Comparison of ENCODE assay signal across 24 mouse cellular contexts in genomic region chr3:138941604-138942003, GRCm38 (mm10).
DNase-seq lines count a peak whose midpoint lies in the region; ATAC-seq and TF ChIP-seq lines count a peak whose summit lies in the region.
"Had no signal": no experiment of that assay in that cellular context is flagged by ENCODE, and none has a peak within 500 bp of the region (broad histone marks: within the 10 kb centered on the region; RNA-seq: fewer than 3 reads in every experiment).

No protein-coding gene starts in this region.

- no peaks in the 10 kb centered on the region for H3K4me1 ChIP-seq in limb, embryonic 14.5 days (ENCODE audit: control insufficient read depth, insufficient read depth, low read length)
- no peaks in the 10 kb centered on the region for H3K4me1 ChIP-seq in limb, embryonic 10.5 days
- H3K4me1 ChIP-seq: embryonic facial prominence, embryonic 15.5 days; heart, embryonic 12.5 days; hindbrain, embryonic 15.5 days; kidney, embryonic 15.5 days; limb, embryonic 15.5 days had no signal

- H3K27me3 ChIP-seq in limb, embryonic 14.5 days (ENCODE audit: control insufficient read depth, insufficient read depth, low read length): no peaks in the 10 kb centered on the region
- no peaks in the 10 kb centered on the region for H3K27me3 ChIP-seq in limb, embryonic 10.5 days (ENCODE audit: low read depth, poor library complexity, severe bottlenecking)
- H3K27me3 ChIP-seq: embryonic facial prominence, embryonic 15.5 days; heart, embryonic 12.5 days; hindbrain, embryonic 15.5 days; kidney, embryonic 15.5 days; limb, embryonic 15.5 days had no signal

- no peak overlapping the region for H3K27ac ChIP-seq in limb, embryonic 14.5 days (replicated peaks; ENCODE audit: low read depth, low read length)
- no peak overlapping the region for H3K27ac ChIP-seq in limb, embryonic 10.5 days
- H3K27ac ChIP-seq: embryonic facial prominence, embryonic 15.5 days; hindbrain, embryonic 15.5 days; kidney, embryonic 15.5 days; limb, embryonic 15.5 days; liver, embryonic 14.5 days had no signal

- peaks cover 54% of the 10 kb centered on the region for H3K36me3 ChIP-seq in limb, embryonic 14.5 days (ENCODE audit: control insufficient read depth, insufficient read depth, low read length)
- H3K36me3 ChIP-seq in limb, embryonic 10.5 days: peaks cover 69% of the 10 kb centered on the region

- no peaks in the 10 kb centered on the region for H3K9me3 ChIP-seq in limb, embryonic 14.5 days (ENCODE audit: control insufficient read depth, low read length)
- H3K9me3 ChIP-seq in limb, embryonic 10.5 days (replicated peaks): no peaks in the 10 kb centered on the region
- H3K9me3 ChIP-seq: embryonic facial prominence, embryonic 15.5 days; hindbrain, embryonic 15.5 days; kidney, embryonic 15.5 days; limb, embryonic 15.5 days had no signal

- no peak for TF ChIP-seq POLR2A in limb, embryonic 14.5 days (IDR thresholded peaks at IDR 0.05; ENCODE audit: borderline replicate concordance, extremely low read depth, insufficient read depth, insufficient read length)

- 57% methylated on average over 9 of the region's 9 CpGs for WGBS in limb, embryonic 14.5 days
- WGBS in limb, embryonic 10.5 days: 81% methylated on average over 9 of the region's 9 CpGs

- ATAC-seq in limb, embryonic 14.5 days (ENCODE audit: low FRiP score, low read depth): peak; percentile 68
- ATAC-seq in erythroblast, adult 5-6 weeks (replicated peaks; ENCODE audit: low FRiP score, poor library complexity, severe bottlenecking): no peak
- ATAC-seq: intestine, embryonic 16.5 days had no signal

- peak; percentile 34 for DNase-seq in embryo, embryonic 11 days
- DNase-seq in embryo, embryonic 9.5 days (ENCODE audit: extremely low spot score): no peak
- peak; percentile 28 for DNase-seq in limb, embryonic 14.5 days (ENCODE audit: low spot score)
- DNase-seq in limb, embryonic 10.5 days (ENCODE audit: low spot score): no peak
- DNase-seq in retina, postnatal 1 day: peak; percentile 10
- no peak for DNase-seq in retina, embryonic 14.5 days (ENCODE audit: low spot score)
- DNase-seq: adrenal gland, postnatal 14 days; cerebellum, adult 8-10 months; cerebellum, postnatal 36 days; gastrocnemius, postnatal 25 days; heart, adult 18-20 months; heart, postnatal 10 days; kidney, postnatal 4 days; lung, embryonic 14.5 days; thymus, adult 18-20 months; thymus, postnatal 36 days had no signal

- no peak overlapping the region for H3K9ac ChIP-seq in limb, embryonic 14.5 days (ENCODE audit: low read depth, low read length, severe bottlenecking)
- H3K9ac ChIP-seq: embryonic facial prominence, embryonic 15.5 days; heart, embryonic 12.5 days; hindbrain, embryonic 15.5 days; kidney, embryonic 15.5 days; limb, embryonic 15.5 days; liver, embryonic 14.5 days; lung, embryonic 14.5 days had no signal

- H3K4me2 ChIP-seq in limb, embryonic 14.5 days (replicated peaks; ENCODE audit: low read depth, low read length, severe bottlenecking): no peak overlapping the region
- H3K4me2 ChIP-seq: embryonic facial prominence, embryonic 15.5 days; heart, embryonic 12.5 days; hindbrain, embryonic 15.5 days; kidney, embryonic 15.5 days; limb, embryonic 15.5 days; lung, embryonic 14.5 days had no signal

- H3K4me3 ChIP-seq in limb, embryonic 14.5 days (replicated peaks; ENCODE audit: low read length): no peak overlapping the region
- H3K4me3 ChIP-seq in limb, embryonic 10.5 days: no peak overlapping the region
- H3K4me3 ChIP-seq: embryonic facial prominence, embryonic 15.5 days; heart, embryonic 12.5 days; hindbrain, embryonic 15.5 days; kidney, embryonic 15.5 days; limb, embryonic 15.5 days had no signal

Comparison
In these comparisons a context has a peak if more than half of its experiments do, and no peak if none do; other contexts are left out.
1. DNase-seq: peak in embryo, embryonic 11 days (single experiment), limb, embryonic 14.5 days (single experiment) and retina, postnatal 1 day (single experiment); none in embryo, embryonic 9.5 days (single experiment), limb, embryonic 10.5 days (single experiment) and retina, embryonic 14.5 days (single experiment).